Comparison of ENCODE assay signal across 25 mouse cellular contexts in the genomic region with DNA sequence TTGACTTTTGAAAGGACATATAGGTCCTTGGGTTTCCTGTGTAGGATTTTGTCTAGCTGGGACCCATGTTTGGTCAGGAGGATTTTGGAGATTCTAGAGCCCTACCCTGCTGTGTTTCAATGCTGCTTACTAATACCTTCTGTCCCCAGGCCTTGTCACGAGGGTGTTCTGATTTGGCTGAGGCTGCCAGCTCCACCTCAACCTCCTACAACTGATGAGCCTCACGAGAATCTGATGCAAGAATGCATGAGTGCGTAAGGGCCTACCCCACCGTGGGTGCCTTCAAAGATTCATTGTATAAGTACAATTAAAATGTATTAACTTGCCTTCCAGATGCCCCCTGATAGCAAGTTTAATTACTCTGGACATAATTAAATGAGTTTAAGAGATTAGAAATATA.
DNase-seq lines count a peak whose midpoint lies in the region; ATAC-seq and TF ChIP-seq lines count a peak whose summit lies in the region.
"Had no signal": no experiment of that assay in that cellular context is flagged by ENCODE, and none has a peak within 500 bp of the region (broad histone marks: within the 10 kb centered on the region; RNA-seq: fewer than 3 reads in every experiment).

No protein-coding gene starts in this region.

- no peak overlapping the region for H3K9ac ChIP-seq in hindbrain, embryonic 12.5 days
- no peak overlapping the region for H3K9ac ChIP-seq in forebrain, embryonic 12.5 days
- H3K9ac ChIP-seq: embryonic facial prominence, embryonic 13.5 days; forebrain, embryonic 13.5 days; heart, embryonic 12.5 days; heart, embryonic 15.5 days; hindbrain, embryonic 15.5 days had no signal

- H3K27me3 ChIP-seq in hindbrain, embryonic 10.5 days (ENCODE audit: insufficient read depth, poor library complexity, severe bottlenecking): peaks cover 57% of the 10 kb centered on the region
- peaks cover 3% of the 10 kb centered on the region; the same call in 1 of the 2 replicates for H3K27me3 ChIP-seq in hindbrain, embryonic 12.5 days
- H3K27me3 ChIP-seq in spleen, adult 2 months (ENCODE audit: control insufficient read depth, insufficient read depth, low read length): no peaks in the 10 kb centered on the region
- H3K27me3 ChIP-seq in splenic B cell, adult 2 months (ENCODE audit: control insufficient read depth, insufficient read depth, low read length, poor library complexity, severe bottlenecking): no peaks in the 10 kb centered on the region
- H3K27me3 ChIP-seq in forebrain, embryonic 12.5 days: 0 out of 2 replicates have a peak, but pooled peaks cover 3% of the 10 kb centered on the region
- H3K27me3 ChIP-seq: embryonic facial prominence, embryonic 13.5 days; forebrain, embryonic 13.5 days; heart, embryonic 12.5 days; heart, embryonic 15.5 days; hindbrain, embryonic 15.5 days had no signal

- H3K4me1 ChIP-seq in hindbrain, embryonic 10.5 days (replicated peaks): peaks cover 60% of the 10 kb centered on the region
- H3K4me1 ChIP-seq in hindbrain, embryonic 12.5 days: peaks cover 34% of the 10 kb centered on the region
- peaks cover 22% of the 10 kb centered on the region; the same call in 1 of the 2 replicates for H3K4me1 ChIP-seq in spleen, adult 2 months (ENCODE audit: control insufficient read depth, insufficient read depth, insufficient read length)
- peaks cover 27% of the 10 kb centered on the region for H3K4me1 ChIP-seq in forebrain, embryonic 12.5 days
- H3K4me1 ChIP-seq: hindbrain, embryonic 15.5 days had no signal

- TF ChIP-seq CTCF in spleen, adult 2 months (IDR thresholded peaks at IDR 0.05; ENCODE audit: extremely low read depth, insufficient read depth, insufficient read length, insufficient replicate concordance): no peak

- no peak overlapping the region for H3K4me2 ChIP-seq in hindbrain, embryonic 12.5 days (replicated peaks)
- H3K4me2 ChIP-seq in forebrain, embryonic 12.5 days: no peak overlapping the region
- H3K4me2 ChIP-seq: embryonic facial prominence, embryonic 13.5 days; forebrain, embryonic 13.5 days; heart, embryonic 15.5 days; hindbrain, embryonic 15.5 days had no signal

- ATAC-seq in hindbrain, embryonic 12.5 days (ENCODE audit: low FRiP score): no peak
- no peak for ATAC-seq in forebrain, embryonic 12.5 days (ENCODE audit: low FRiP score)
- ATAC-seq: forebrain, embryonic 13.5 days; forebrain, embryonic 16.5 days had no signal

- no peak for TF ChIP-seq POLR2A in spleen, adult 2 months (IDR thresholded peaks at IDR 0.05; ENCODE audit: low read depth, low read length)

- no peak for DNase-seq in hindbrain, embryonic 10.5 days (ENCODE audit: low spot score)
- no peak for DNase-seq in spleen, adult 2 months (ENCODE audit: low read depth in 1 of 2, low spot score in 2 of 2)
- DNase-seq in spleen, adult 12 weeks (ENCODE audit: low spot score): no peak
- peak; percentile 32 for DNase-seq in splenic B cell, adult 2 months (ENCODE audit: low read depth, low spot score)
- DNase-seq: adrenal gland, adult 2 months; adrenal gland, postnatal 14 days; B cell, adult 2 months; cerebellum, adult 11 months; cerebellum, adult 2 months; cerebellum, adult 9-11 months; cerebellum, postnatal 25 days; gastrocnemius, postnatal 10 days; gastrocnemius, postnatal 36 days; heart, adult 2 months; heart, postnatal 10 days; heart, postnatal 36 days had no signal

- H3K9me3 ChIP-seq in hindbrain, embryonic 10.5 days: no peaks in the 10 kb centered on the region
- no peaks in the 10 kb centered on the region for H3K9me3 ChIP-seq in hindbrain, embryonic 12.5 days (replicated peaks)
- no peaks in the 10 kb centered on the region for H3K9me3 ChIP-seq in forebrain, embryonic 12.5 days
- H3K9me3 ChIP-seq: embryonic facial prominence, embryonic 13.5 days; forebrain, embryonic 13.5 days; heart, embryonic 12.5 days; heart, embryonic 15.5 days; hindbrain, embryonic 15.5 days had no signal

- H3K27ac ChIP-seq in hindbrain, embryonic 10.5 days: 0 out of 2 replicates have a peak overlapping the region, but pooled peaks have one; percentile 23
- H3K27ac ChIP-seq in hindbrain, embryonic 12.5 days: no peak overlapping the region
- peak overlapping the region; percentile 71 for H3K27ac ChIP-seq in spleen, adult 2 months (ENCODE audit: insufficient read depth, low read length)
- no peak overlapping the region for H3K27ac ChIP-seq in forebrain, embryonic 12.5 days
- H3K27ac ChIP-seq: embryonic facial prominence, embryonic 13.5 days; forebrain, embryonic 13.5 days; heart, adult 2 months; hindbrain, embryonic 15.5 days had no signal

- no peak overlapping the region for H3K4me3 ChIP-seq in hindbrain, embryonic 10.5 days
- H3K4me3 ChIP-seq in hindbrain, embryonic 12.5 days: no peak overlapping the region
- no peak overlapping the region for H3K4me3 ChIP-seq in spleen, adult 2 months (ENCODE audit: extremely low read depth, insufficient read depth, insufficient read length)
- no peak overlapping the region for H3K4me3 ChIP-seq in forebrain, embryonic 12.5 days (replicated peaks)
- H3K4me3 ChIP-seq: embryonic facial prominence, embryonic 13.5 days; erythroblast, embryonic 14.5 days; forebrain, embryonic 13.5 days; heart, adult 2 months; heart, embryonic 12.5 days; heart, embryonic 15.5 days; hindbrain, embryonic 15.5 days had no signal

- 80% methylated on average over 4 of the region's 4 CpGs for whole genome bisulfite sequencing in hindbrain, embryonic 10.5 days
- WGBS in hindbrain, embryonic 12.5 days: 69% methylated on average over 4 of the region's 4 CpGs
- 69% methylated on average over 4 of the region's 4 CpGs for WGBS in spleen, adult 2 months
- WGBS in forebrain, embryonic 12.5 days: 69% methylated on average over 4 of the region's 4 CpGs

- H3K36me3 ChIP-seq in hindbrain, embryonic 10.5 days: no peaks in the 10 kb centered on the region
- H3K36me3 ChIP-seq in hindbrain, embryonic 12.5 days: no peaks in the 10 kb centered on the region
- H3K36me3 ChIP-seq in spleen, adult 2 months (ENCODE audit: control insufficient read depth, insufficient read depth, low read length): no peaks in the 10 kb centered on the region
- H3K36me3 ChIP-seq in splenic B cell, adult 2 months (ENCODE audit: control insufficient read depth, insufficient read depth, low read length, poor library complexity, severe bottlenecking): no peaks in the 10 kb centered on the region
- H3K36me3 ChIP-seq in forebrain, embryonic 12.5 days (replicated peaks): no peaks in the 10 kb centered on the region
- H3K36me3 ChIP-seq: embryonic facial prominence, embryonic 13.5 days; heart, embryonic 12.5 days; heart, embryonic 15.5 days; hindbrain, embryonic 15.5 days had no signal

Comparison
In these comparisons a context has a peak if more than half of its experiments do, and no peak if none do; other contexts are left out.
1. H3K27ac ChIP-seq: peak in hindbrain, embryonic 10.5 days (single experiment) and spleen, adult 2 months (single experiment); none in hindbrain, embryonic 12.5 days (single experiment) and forebrain, embryonic 12.5 days (single experiment).